27 mouse cellular contexts compared by ENCODE assay signal in the genomic region with DNA sequence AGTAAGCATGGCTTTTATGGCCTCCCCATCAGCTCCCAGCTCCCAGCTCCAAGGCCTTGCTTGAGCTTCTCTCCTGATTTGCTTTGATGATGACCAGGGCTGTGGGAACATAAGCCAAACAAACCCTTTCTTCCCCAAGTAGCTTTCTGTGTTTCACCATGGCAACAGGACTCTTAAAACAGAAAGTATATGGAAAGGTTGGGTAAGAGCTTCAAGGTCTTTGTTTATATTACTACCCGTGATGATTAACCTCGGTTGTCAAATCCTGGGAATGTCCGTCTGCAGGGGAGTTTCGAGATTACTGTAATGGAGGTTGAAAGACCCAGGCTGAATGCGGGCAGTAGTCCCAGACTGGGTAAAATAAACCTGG. TPM values are rescaled to one million over a fixed set of nuclear protein-coding genes. Genes with fewer than 3 reads are reported as not detected.
DNase-seq lines count a peak whose midpoint lies in the region; ATAC-seq and TF ChIP-seq lines count a peak whose summit lies in the region.
"Had no signal": no experiment of that assay in that cellular context is flagged by ENCODE, and none has a peak within 500 bp of the region (broad histone marks: within the 10 kb centered on the region; RNA-seq: fewer than 3 reads in every experiment).

No protein-coding gene starts in this region.

- no peak overlapping the region for H3K9ac ChIP-seq in liver, postnatal 0 days (replicated peaks)
- H3K9ac ChIP-seq in liver, embryonic 12.5 days = no peak overlapping the region
- no peak overlapping the region for H3K9ac ChIP-seq in intestine, embryonic 15.5 days
- no peak overlapping the region for H3K9ac ChIP-seq in stomach, embryonic 16.5 days (ENCODE audit: low read length)
- H3K9ac ChIP-seq: embryonic facial prominence, embryonic 15.5 days; forebrain, embryonic 15.5 days; heart, embryonic 13.5 days; limb, embryonic 13.5 days; liver, embryonic 14.5 days; midbrain, embryonic 15.5 days; neural tube, embryonic 13.5 days had no signal

- 55% methylated on average over 5 of the region's 5 CpGs for WGBS in liver, postnatal 0 days (ENCODE audit: insufficient replicate concordance)
- WGBS in liver, embryonic 12.5 days (ENCODE audit: insufficient replicate concordance) = 56% methylated on average over 5 of the region's 5 CpGs
- WGBS in intestine, embryonic 15.5 days = 24% methylated on average over 5 of the region's 5 CpGs
- WGBS in stomach, embryonic 16.5 days = 18% methylated on average over 5 of the region's 5 CpGs

- H3K9me3 ChIP-seq in liver, postnatal 0 days (ENCODE audit: low read length) = no peaks in the 10 kb centered on the region
- H3K9me3 ChIP-seq in liver, embryonic 12.5 days (replicated peaks) = no peaks in the 10 kb centered on the region
- H3K9me3 ChIP-seq in intestine, embryonic 15.5 days = no peaks in the 10 kb centered on the region
- H3K9me3 ChIP-seq in stomach, embryonic 16.5 days (replicated peaks; ENCODE audit: control insufficient read depth, low read length) = no peaks in the 10 kb centered on the region
- H3K9me3 ChIP-seq: embryonic facial prominence, embryonic 15.5 days; forebrain, embryonic 15.5 days; heart, embryonic 13.5 days; limb, embryonic 13.5 days; megakaryocyte, embryonic 14.5 days; midbrain, embryonic 15.5 days; neural tube, embryonic 13.5 days had no signal

- peak; percentile 62; the same call in 1 of the 2 replicates for ATAC-seq in liver, postnatal 0 days
- ATAC-seq in liver, embryonic 12.5 days = no peak
- ATAC-seq in intestine, embryonic 15.5 days = peak; percentile 74
- peak; percentile 73; the same call in 1 of the 2 replicates for ATAC-seq in stomach, embryonic 16.5 days (ENCODE audit: insufficient read depth, low FRiP score)
- no peak for ATAC-seq in inflammation-experienced regulatory T-cells, adult 6 months
- ATAC-seq: forebrain, embryonic 15.5 days; hindbrain, postnatal 0 days; midbrain, embryonic 15.5 days had no signal

- peaks cover 3% of the 10 kb centered on the region; the same call in 1 of the 2 replicates for H3K4me1 ChIP-seq in liver, postnatal 0 days (ENCODE audit: insufficient read depth)
- H3K4me1 ChIP-seq in liver, embryonic 12.5 days = no peaks in the 10 kb centered on the region; the same call in 1 of the 2 replicates
- H3K4me1 ChIP-seq in intestine, embryonic 15.5 days (replicated peaks) = peaks cover 7% of the 10 kb centered on the region; the same call in 1 of the 2 replicates
- peaks cover under 1% of the 10 kb centered on the region; the same call in 1 of the 2 replicates for H3K4me1 ChIP-seq in stomach, embryonic 16.5 days (ENCODE audit: control insufficient read depth, insufficient read depth, low read length)
- H3K4me1 ChIP-seq: embryonic facial prominence, embryonic 15.5 days; forebrain, embryonic 15.5 days; neural tube, embryonic 13.5 days had no signal

- H3K4me3 ChIP-seq in liver, postnatal 0 days (ENCODE audit: low read depth, low read length) = no peak overlapping the region
- no peak overlapping the region for H3K4me3 ChIP-seq in liver, embryonic 12.5 days
- H3K4me3 ChIP-seq in intestine, embryonic 15.5 days (replicated peaks) = no peak overlapping the region
- H3K4me3 ChIP-seq in stomach, embryonic 16.5 days (replicated peaks; ENCODE audit: low read length) = no peak overlapping the region
- H3K4me3 ChIP-seq: embryonic facial prominence, embryonic 15.5 days; forebrain, embryonic 15.5 days; heart, embryonic 13.5 days; limb, embryonic 13.5 days; megakaryocyte, embryonic 14.5 days; midbrain, embryonic 15.5 days; neural tube, embryonic 13.5 days had no signal

- TF ChIP-seq EP300 in liver, postnatal 0 days (IDR thresholded peaks at IDR 0.05; ENCODE audit: low read depth) = no peak

- H3K4me2 ChIP-seq in liver, postnatal 0 days (ENCODE audit: low read depth, low read length) = no peak overlapping the region; the same call in 1 of the 2 replicates
- H3K4me2 ChIP-seq in liver, embryonic 12.5 days = no peak overlapping the region
- no peak overlapping the region for H3K4me2 ChIP-seq in intestine, embryonic 15.5 days (replicated peaks)
- no peak overlapping the region for H3K4me2 ChIP-seq in stomach, embryonic 16.5 days (ENCODE audit: low read depth, low read length)
- H3K4me2 ChIP-seq: embryonic facial prominence, embryonic 15.5 days; forebrain, embryonic 15.5 days; heart, embryonic 13.5 days; limb, embryonic 13.5 days; midbrain, embryonic 15.5 days; neural tube, embryonic 13.5 days had no signal

- DNase-seq in liver, postnatal 0 days = no peak
- DNase-seq in NIH3T3 (ENCODE audit: low read depth) = peak; percentile 1
- no peak for DNase-seq in right cerebral cortex, postnatal 25 days
- no peak for DNase-seq in adrenal gland, postnatal 14 days
- DNase-seq: adrenal gland, postnatal 10 days; cerebellum, adult 2 months; cerebellum, postnatal 36 days; heart, postnatal 14 days; kidney, adult 8-10 months; kidney, postnatal 14 days; lung, postnatal 10 days; right cerebral cortex, postnatal 4 days; thymus, postnatal 14 days had no signal

- no peaks in the 10 kb centered on the region for H3K36me3 ChIP-seq in liver, postnatal 0 days (replicated peaks; ENCODE audit: insufficient read depth, low read length)
- no peaks in the 10 kb centered on the region for H3K36me3 ChIP-seq in liver, embryonic 12.5 days
- no peaks in the 10 kb centered on the region for H3K36me3 ChIP-seq in intestine, embryonic 15.5 days
- no peaks in the 10 kb centered on the region for H3K36me3 ChIP-seq in stomach, embryonic 16.5 days (ENCODE audit: control insufficient read depth, insufficient read depth, low read length)
- H3K36me3 ChIP-seq: embryonic facial prominence, embryonic 15.5 days; forebrain, embryonic 15.5 days; heart, embryonic 13.5 days; limb, embryonic 13.5 days; midbrain, embryonic 15.5 days; neural tube, embryonic 13.5 days had no signal

- no peak overlapping the region for H3K27ac ChIP-seq in liver, postnatal 0 days (ENCODE audit: low read depth)
- H3K27ac ChIP-seq in liver, embryonic 12.5 days = no peak overlapping the region
- peak overlapping the region; percentile 27; the same call in 1 of the 2 replicates for H3K27ac ChIP-seq in intestine, embryonic 15.5 days
- peak overlapping the region; percentile 21; the same call in 1 of the 2 replicates for H3K27ac ChIP-seq in stomach, embryonic 16.5 days (ENCODE audit: low read length)
- H3K27ac ChIP-seq: embryonic facial prominence, embryonic 15.5 days; forebrain, embryonic 15.5 days; hindbrain, postnatal 0 days; limb, embryonic 13.5 days; liver, embryonic 14.5 days; midbrain, embryonic 15.5 days; neural tube, embryonic 13.5 days had no signal

- no peak for TF ChIP-seq CTCF in liver, postnatal 0 days (IDR thresholded peaks at IDR 0.05; ENCODE audit: low read depth)

- no peaks in the 10 kb centered on the region for H3K27me3 ChIP-seq in liver, postnatal 0 days (ENCODE audit: insufficient read depth, low read length)
- H3K27me3 ChIP-seq in liver, embryonic 12.5 days (replicated peaks) = peaks cover 2% of the 10 kb centered on the region; the same call in 1 of the 2 replicates
- no peaks in the 10 kb centered on the region for H3K27me3 ChIP-seq in intestine, embryonic 15.5 days (replicated peaks)
- H3K27me3 ChIP-seq in stomach, embryonic 16.5 days (ENCODE audit: control insufficient read depth, insufficient read depth, low read length) = no peaks in the 10 kb centered on the region
- H3K27me3 ChIP-seq: forebrain, embryonic 15.5 days; heart, embryonic 13.5 days; limb, embryonic 13.5 days; megakaryocyte, embryonic 14.5 days; midbrain, embryonic 15.5 days had no signal

RNA-seq across cellular contexts. Expression of a gene that starts 6.2 kb away (rescaled TPM):
- 7.0 and 7.1 TPM in 2 replicates for polyA plus RNA-seq in liver, postnatal 0 days (2015; fragmentation: Nextera tagmentation; extraction: Ambion mirVana)
- polyA plus RNA-seq in liver, embryonic 12.5 days (2016; fragmentation: Nextera tagmentation; extraction: Ambion mirVana) = 5.5 and 6.7 TPM in 2 replicates
- 12.1 and 18.8 TPM in 2 replicates for polyA plus RNA-seq in intestine, embryonic 15.5 days (2015; fragmentation: Nextera tagmentation; extraction: Ambion mirVana)
- polyA plus RNA-seq in stomach, embryonic 16.5 days (2015; fragmentation: Nextera tagmentation; extraction: Ambion mirVana) = 19.1 and 23.3 TPM in 2 replicates
- polyA plus RNA-seq in inflammation-experienced regulatory T-cells, adult 6 months (2017; shearing (Covaris generic)) = not detected
- 16.9 and 19.4 TPM in 2 replicates for total RNA-seq in adrenal gland, postnatal 14 days (2021)
- total RNA-seq: MEL had no signal

Comparison
In these comparisons a context has a peak if more than half of its experiments do, and no peak if none do; other contexts are left out.
1. ATAC-seq: peak in liver, postnatal 0 days (single experiment), intestine, embryonic 15.5 days (single experiment) and stomach, embryonic 16.5 days (single experiment); none in liver, embryonic 12.5 days (single experiment) and inflammation-experienced regulatory T-cells, adult 6 months (single experiment).
2. H3K27ac ChIP-seq: peak in intestine, embryonic 15.5 days (single experiment) and stomach, embryonic 16.5 days (single experiment); none in liver, postnatal 0 days (single experiment) and liver, embryonic 12.5 days (single experiment).